Mouse (Mus musculus): ENCODE results near the gene Sec14l1.

Gene Sec14l1

DNA sequence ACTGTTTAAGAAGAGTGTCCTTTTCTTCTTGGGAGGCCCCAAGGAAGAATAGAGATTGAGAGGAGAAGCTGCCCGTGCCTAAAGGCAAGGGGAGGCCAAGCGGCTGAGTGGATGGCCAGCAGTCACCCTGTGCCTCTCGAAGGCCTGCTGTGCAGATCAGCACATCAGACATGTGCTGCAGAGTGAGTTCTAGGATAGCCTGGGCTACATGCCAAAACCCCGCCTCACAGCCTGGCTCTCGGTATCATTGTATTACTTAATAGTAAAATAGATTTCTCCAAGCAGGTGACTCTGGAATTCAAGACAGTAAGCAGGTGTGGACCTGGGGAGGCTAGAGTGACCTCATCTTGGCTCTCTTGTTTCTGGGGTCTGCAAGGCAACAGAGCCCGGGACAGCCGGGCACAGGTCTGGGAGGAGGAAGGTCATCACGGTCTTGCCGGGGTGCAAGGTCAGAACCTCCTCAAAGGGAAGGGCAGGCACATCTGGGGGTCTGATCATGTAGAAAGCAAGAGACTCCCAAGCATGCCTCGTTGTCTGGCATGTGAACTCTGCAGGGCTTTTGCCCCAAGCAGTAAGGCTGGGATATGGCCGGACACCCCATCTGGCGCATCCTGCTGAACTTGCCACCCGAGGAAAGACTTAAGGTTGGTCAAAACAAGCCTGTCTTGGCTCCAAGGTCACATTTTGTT is 44.4 kb downstream of the Sec14l1 start:
- no peak for DNase-seq

DNA sequence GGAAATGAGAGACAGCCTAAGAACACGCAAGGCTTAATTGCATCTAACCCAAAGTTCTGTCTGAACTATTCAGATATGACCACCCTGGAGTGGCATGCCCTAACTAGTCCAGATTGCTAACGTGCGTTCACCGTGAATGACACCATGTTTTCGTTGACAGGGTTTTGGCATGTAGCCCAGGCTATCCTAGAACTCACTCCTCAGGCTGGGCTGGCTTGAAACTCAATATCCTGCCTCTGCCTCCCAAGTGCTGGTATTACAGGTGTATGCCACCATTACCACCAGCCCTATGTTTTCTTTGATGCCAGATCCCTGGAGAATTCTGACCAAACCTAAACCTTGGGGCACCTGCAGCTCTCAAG is 45.0 kb downstream of the Sec14l1 start:
- no peak for DNase-seq

DNA sequence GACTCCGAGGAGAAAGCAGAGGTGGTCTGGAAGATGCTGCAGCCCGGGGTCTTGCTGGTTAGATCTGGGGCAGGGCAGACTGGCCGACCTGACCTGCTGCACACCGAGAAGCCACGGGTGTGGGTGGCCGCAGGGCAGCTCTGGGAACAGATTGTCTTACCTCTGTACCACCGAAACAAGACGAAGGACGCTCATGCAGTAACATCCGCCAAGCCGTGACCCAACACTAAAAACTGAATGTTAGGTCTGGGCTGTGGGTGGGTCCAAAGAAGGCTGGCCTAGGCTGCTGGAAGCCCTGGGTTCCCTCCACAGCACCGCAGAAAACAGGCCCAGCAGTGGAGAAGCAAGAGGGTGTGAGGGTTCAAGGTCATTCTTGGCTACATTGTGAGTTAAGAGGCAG is 45.8 kb downstream of the Sec14l1 start:
- no peak for DNase-seq

DNA sequence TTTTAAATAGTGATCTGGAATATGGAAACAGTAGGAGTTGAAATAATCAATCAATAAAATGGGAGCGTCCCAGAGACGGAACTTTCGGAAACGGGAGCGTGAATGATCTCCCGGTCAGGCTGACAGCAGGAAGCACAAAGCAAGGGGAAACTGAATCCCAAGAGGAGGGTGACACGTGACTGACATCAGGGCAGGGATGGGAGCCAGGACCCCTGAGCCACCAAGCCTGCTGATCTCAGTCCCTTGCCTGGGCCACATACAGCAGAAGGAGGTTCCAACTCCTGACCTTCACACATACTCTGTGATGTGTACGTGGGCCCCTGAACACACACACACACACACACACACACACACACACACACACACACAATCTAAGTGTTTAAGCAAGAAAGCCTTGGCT is 46.6 kb downstream of the Sec14l1 start:
- no peak for DNase-seq

DNA sequence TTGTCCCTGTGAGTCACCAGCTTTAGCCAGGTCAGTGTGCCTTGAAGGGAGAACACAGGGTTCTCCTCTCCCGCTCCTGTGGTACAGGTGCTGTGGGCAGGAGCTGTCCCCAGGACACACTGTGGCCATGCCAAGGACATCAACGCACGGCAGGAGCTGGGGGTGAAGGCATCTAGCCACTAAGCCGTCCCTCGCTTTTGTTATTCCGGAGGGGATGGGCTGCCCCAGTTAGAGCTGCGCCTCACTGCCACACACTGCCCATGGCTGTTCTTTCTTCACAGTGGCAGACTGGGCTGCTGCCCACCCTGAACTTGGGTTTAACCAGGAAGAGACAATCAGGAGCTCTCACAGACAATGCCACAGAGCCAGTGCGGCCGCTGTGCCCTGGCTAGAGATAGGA is 48.1 kb downstream of the Sec14l1 start:
- no peak for DNase-seq

DNA sequence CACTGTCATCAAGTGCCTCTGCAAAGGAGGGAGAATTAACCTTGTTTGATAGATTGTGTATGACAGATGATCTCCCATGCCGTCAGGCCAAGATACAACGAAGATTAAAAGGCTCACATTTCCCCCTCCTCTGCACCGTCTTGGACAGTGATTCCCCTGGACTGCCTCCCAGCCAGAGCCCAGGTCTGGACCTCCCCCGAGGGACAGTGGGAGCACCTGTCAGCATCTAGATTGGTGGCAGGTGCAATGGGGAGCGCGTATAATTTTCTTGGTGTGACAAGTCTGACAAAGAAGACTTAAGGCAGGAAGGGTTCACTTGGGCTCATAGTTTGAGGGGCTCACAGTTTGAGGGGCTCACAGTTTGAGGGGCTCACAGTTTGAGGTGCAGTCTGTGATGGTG is 48.8 kb downstream of the Sec14l1 start:
- DNase-seq, result no peak

DNA sequence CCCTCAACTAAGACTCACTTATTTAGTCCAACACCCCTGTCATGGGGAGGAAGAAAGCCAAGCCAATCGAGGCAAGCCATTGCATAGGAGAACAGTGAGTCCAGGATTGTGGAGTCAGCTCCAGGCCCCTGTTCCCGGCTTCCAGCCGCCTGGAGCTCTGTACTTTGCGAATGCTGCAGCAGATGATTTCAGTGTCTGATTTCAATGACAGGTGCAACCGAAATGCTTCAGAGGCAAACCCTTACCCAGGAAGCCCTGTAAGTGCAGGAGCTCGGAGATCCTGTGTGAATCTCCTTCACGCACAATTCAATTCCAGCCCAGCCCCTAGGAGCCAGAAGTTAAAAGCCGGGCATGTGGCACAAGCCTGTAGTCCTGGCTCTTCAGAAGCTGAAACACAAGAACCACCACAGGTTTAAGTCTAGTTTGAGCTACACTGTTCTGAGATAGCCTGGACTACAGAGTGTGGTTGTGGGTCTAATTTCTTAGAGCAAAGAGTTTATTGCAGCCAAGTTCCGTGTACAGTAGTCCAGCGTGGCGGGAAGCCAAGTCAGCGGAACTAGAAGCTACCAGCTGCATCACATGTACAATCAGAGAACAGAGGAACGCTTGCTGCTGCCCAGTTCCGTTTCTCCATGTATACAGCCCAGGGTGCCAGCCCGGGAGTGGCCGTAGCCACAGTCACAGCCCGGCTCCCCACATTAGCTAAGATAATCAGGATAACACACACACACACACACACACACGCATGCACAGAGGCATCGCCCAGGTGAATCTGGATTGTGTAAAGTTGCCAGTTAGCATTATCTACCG is 53.5 kb downstream of the Sec14l1 start:
- DNase-seq, result no peak

DNA sequence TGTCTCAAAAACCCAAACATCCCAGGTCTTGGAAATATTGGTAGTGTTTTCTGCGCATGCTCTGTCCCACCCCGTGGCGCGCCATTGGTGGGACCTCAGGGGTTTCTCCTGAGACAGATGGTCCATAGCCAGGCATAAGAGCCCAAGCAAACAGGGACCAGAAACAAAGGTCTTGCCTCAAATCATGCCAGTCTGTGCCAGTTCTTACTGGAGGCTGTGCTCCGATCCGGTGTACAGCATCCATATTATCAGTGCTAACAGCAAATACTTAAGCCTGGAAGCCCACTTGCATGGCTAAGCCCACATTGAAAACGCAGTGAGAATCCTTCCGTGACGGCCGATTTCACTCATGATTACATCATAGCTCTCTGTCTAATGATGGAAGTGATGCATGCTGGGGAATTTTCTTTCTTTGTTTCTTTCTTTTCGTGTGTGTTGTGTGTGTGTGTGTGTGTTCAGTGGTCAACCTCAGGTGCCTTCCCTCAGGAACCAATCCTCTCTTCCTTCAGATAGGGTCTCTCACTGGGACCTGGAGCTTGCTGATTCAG is 54.2 kb downstream of the Sec14l1 start:
- no peak for DNase-seq

DNA sequence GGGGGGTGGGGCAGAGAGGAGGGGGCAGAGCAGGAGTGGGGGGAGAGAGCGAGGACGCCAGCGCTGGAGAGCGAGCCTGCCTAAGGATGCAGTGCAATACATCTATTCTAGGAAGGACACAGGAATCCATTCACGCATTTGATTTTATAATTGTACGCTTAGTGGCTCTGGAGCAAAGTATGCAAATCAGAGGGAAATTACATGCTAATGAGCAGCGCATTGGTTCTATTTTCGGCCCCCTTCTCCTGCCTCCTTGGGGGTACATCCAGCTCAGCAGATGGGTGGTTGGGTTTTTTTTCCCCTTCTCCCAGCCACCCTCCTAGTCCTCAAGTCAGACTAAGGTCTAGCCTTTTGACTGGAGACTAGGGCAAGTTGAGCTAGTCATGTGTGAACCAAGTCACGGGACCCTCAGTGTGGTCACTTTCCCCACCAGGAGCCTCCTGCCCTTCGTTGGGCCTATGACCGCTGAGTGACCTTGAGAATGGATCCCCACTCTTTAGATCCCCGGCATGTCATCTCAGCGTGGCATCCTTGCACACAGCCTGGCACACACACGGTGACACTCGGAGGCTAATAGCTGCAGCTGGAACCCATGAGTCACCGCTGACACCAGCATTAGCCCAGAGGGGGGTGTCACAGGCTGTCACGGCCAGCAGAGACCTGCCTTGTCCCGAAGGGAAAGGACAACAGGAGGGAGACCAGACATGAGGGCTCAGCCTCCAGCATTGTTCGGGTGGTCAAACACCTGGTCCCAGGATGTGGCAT is 55.0 kb downstream of the Sec14l1 start:
- DNase-seq, result no peak

DNA sequence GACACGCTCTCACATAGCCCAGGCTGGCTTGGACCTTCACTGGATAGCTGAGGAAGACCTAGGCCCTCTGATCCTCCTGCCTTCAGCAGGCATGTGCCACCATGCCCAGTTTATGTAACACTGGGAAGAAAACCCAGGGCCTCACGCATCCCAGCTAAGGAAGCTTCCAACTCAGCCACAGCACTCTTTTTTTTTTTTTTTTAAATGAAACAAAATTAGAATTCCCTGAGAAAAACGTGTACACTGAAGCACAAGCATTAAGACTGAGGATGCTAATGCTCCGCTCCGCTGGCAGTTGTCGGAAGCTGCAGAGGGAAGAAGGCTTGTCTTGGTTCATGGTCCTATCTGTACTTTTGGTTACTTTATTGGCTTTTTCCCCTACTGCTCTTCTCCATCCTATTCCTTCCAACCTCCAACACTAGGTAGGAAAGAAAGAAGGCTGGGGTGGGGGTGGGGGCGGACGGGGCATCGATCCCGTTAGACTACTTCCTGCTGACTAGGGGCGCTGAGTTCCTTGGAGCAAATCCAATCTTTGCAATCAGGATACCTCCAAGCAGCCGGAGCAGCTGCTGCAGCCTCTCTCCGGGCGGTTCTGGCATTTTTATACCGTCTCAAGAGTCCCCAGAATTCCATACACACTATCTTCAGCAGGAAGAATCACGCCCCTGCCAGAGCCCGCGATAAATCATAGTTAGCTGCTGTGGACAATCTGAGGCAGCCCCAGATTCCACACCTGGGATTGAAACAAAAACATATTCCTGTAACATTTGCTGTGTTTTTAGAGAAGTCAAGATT is 59.3 kb downstream of the Sec14l1 start:
- DNase-seq, result no peak

DNA sequence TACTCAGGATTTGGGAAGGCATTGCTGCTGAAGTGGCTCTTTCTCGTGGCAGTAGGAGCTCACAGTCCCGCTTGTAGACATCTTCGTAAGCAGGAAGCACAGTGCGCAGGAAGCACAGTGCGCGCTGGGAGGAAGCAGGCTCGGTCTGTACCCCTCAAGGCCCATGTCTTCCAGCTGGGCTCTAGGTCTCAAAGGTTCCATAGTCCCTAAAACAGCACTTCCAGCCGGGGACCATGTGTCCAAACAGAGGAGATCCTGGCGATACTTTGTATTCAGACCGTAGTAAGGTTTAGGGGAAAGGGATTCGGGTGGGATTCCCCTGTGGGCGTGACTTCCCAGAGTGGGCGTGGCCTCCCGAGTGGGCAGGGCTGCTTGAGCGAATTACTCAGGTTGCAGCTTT is 60.0 kb downstream of the Sec14l1 start:
- peak in 1 of 2 experiments; percentile 32 for DNase-seq

DNA sequence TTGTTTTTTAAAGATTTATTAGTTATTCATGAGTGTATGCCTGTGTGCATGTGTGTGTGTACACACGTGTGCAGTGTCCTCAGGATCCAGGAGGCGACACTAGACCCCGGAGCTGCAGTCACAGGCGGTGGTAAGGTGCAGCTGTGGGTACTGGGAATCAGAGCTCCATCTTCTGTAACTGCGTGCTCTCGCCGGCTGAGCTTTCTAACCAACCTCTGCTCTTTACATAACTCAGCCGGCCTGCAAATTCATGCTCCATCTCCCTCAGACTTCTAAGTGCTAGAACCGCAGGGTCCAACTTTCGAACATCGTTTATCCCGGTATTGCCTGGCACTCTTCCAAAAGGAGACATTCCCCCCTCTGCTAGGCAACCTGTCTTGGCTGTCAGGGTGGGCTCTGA is 60.5 kb downstream of the Sec14l1 start:
- DNase-seq, result no peak

DNA sequence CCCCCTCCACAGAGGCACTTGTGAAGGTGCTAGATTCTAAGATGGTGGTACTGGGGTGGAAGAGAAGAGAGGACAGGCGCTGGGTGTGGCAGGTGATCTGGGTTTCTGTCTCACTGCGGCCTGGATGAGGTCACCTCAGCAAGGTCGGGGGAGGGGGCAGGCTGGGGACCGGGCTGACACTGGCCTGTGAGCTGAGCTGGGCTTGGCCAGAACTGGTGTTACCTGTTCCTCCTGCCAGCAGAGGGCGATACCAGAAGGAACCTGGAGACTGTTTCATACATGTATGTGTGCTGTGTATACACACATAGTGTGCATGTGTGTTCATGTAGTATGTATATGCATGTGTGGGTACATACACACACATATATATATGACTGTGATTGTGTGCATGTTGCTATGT is 61.3 kb downstream of the Sec14l1 start:
- peak in 1 of 2 experiments; percentile 38 for DNase-seq

DNA sequence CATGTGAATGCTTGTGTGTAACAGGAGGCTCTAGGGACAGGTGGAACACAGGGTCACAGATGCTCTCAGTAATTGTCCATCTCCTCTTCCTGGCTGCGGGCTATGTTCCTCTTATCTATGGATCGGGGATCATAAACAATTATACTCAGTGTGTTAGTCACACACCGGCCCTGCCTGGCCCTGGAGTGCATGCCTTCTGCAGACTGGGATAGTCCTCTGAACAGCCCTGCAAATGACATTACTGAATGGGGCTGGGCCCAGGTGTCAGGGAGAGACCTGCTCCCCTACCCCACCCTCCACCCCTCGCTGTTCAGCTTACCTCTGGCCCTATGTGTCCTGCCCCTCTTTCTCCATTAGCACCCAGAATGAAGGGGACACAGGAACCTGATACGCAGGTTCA is 61.9 kb downstream of the Sec14l1 start:
- no peak for DNase-seq

DNA sequence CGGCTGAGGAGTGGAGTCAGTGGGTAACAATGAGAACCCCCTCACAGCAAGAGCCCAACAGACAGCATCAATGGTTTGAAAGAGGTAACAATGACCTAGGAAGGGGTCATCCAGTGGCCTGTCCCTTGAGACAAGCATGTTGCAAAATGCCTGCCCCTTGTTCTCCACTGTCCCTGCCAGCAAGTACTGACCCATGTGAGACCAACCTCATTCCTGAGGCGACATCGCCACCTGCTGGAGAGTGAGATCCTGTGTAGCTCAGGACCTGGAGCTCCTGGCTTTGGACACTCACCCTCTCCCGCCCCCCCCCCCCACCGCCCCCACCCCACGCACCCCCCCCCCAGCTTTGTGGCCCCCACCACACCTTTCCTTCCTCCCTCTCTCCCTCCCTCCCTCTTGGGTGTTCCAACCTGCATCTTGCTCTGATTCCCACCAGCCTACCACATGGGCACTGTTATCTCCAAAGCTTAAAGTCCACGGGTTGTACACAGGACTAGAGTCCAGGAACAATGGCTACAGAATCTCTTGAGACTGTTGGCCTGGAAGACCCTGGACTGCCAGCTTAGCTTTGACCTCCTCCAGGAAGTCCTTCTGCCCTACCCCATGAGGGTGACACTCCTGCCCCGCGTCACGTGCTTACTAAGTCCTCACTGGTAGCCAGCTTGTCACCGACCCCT is 62.5 kb downstream of the Sec14l1 start:
- peak; percentile 87 to 93 for DNase-seq

DNA sequence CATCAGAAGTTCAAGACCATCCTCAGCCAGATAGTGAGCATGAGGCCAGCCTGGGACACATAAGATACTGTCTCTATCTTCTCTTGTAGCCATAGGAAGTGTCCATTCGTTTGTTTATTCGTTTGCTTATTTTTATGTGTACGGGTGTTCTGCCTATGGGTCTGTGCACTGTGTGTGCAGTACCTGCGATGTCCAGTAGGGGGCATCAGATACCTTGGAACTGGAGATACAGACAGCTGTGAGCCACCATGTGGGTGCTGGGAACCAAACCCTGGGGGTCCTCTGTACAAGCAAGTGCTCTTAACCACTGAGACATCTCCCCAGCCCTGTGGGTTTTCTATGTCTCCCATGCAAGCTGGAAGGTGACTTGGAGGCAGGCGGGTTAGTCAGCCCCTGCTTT is 64.9 kb downstream of the Sec14l1 start:
- DNase-seq, result no peak

DNA sequence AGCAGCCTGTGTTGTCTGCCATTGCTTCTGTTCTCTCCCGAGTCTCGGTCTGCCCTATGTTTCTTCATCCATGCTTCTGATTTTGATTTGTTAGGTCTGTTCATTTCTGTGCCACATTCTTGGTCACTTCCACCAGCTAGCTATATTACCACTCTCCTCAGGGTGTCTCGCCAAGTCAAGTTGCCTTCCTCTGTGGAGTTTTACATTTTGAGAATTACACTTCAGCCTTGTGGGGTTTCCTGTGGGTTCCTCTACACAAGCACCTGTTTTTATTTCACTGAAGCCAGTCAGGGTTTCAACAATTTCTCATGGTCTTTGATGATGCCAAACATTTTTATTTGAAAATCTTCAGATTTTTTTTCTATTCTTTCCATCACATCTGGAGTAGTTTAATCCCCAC is 67.8 kb downstream of the Sec14l1 start:
- DNase-seq, result no peak

DNA sequence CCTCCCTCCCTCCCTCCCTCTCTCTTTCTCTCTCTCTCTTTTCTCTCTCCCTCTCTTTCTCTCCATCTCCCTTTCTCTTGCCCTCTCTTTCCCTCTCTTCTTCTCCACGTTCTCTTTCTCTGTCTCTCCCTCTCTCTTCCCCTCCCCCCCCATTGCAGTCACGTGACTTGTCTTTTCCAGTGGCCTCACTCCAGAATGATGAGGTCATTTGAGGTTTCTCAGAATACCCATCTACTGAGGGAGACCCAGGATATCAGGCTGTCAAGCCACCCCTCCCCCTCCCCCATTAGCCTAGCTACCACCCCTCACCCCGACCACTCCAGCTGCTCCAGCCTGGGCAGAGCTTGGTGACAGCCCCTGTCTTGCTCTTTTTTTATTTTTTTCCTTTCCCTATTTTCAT is 68.3 kb downstream of the Sec14l1 start:
- no peak for DNase-seq

DNA sequence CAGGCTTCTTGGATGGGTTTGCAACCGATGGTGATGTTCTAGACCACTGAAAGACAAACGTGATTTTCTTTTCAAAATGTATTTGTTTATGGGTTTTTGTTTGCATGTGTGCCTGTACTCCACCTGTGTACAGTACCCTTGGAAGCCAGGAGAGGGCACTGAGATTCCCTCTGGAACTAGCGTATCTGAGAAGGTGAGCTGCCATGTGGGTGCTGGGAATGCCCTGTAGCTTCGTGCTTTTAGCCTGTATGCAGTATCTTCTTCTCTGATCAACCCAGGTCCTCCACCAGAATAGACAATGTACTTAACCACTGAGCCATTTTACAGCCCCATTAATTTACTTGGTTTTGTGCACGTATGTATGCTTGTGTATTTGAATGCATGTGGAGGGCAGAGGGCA is 68.9 kb downstream of the Sec14l1 start:
- DNase-seq, result no peak

DNA sequence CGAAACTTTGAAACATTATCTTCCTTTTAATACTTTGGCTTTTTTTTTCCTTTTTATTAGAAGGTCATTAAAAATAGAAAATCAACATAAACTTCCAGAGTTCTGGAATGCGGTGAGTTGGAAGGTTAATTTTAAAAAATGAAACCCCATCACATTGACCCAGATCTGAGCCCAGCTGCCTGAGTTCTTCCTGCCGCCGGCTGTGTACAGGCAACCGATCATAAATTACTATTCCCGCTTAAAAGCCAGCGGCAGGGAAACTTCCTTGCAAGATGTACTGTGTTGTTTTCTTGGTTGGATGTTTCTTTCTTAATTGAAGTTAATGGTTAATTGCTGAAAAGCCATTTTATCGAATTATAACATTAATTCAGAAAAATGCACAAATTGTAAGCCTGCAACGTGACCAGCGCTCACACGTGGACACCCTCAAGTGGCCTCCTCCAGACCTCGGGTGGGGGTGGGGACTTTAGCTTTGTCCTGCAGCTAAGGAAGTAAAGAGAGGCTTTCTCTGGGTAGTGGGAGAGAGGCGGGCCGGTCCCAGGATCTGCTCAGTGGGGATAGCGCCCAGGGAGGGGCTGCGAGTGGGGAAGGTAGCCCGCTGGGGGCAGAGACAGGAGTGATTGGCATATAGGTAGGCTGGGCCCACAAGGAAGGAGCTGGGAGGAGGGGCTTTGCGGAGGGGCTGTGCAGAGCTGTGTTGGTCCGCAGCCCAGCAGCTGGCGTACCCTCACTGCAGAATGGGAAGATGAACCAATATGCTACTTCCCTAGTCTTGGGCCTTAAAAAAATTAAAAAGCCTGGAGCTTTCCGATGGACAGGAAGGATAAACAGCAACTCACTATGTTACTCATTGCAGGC is 70.3 kb downstream of the Sec14l1 start:
- DNase-seq, result no peak

DNA sequence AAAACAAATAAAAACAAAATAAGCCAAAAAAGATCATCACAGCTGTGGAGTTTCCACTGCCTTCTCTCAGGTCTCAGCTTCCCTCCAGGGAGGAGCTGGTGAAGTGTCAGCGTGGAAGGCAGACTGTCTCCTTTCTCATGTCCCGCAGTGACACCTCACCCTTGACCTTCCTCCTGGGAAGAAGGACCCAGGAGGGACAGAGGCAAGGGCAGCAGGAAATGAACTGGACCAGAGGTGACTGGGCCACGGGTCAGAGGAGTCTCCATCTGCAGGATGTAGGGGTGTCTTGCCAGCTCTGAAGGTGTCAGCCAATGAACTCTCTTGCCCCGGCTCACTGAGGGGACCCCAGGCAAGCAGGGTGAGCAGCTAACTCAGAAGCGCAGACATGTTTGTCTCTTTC is 76.6 kb downstream of the Sec14l1 start:
- DNase-seq, result no peak

All from lung, adult 18-20 months (tissue).